Mouse (Mus musculus): ENCODE results near the gene D10Jhu81e. TPM values are rescaled to one million over a fixed set of nuclear protein-coding genes. Genes with fewer than 3 reads are reported as not detected.

D10Jhu81e gene
- polyA plus RNA-seq, 1 experiment from 2014 or later: 24.3 TPM

DNA sequence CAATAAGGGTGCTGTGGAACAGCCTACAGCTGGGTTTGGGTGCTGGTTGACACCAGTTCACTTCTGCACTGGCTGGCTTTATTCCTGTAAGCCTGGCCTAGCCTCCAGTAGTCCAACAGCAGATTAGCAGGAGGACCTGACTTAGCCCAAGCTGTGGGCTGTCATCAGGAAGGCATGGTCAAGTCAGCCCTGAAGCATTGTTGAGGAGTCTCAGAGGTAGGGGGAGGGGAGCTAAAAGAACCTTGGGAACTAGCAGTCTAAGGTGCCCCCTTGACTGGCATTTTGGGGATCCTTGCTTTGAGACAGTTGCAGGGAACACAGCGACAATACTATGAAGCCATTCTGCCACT lies 29.4 kb downstream of the D10Jhu81e start:
- DNase-seq (ENCODE audit: low spot score) (no peak), ATAC-seq (replicated peaks; ENCODE audit: low FRiP score) (no peak)
- Histone ChIP-seq H3K4me2 (no peak overlapping the region), H3K36me3 (ENCODE audit: control insufficient read depth, insufficient read depth, low read length) (no peaks in the 10 kb centered on the region), H3K9me3 (ENCODE audit: control insufficient read depth, low read length) (no peaks in the 10 kb centered on the region), H3K9ac (ENCODE audit: low read depth, low read length) (no peak overlapping the region), H3K4me1 (replicated peaks; ENCODE audit: control insufficient read depth, insufficient read depth, low read length) (peaks cover 10% of the 10 kb centered on the region), H3K27ac (ENCODE audit: low read depth, low read length) (no peak overlapping the region), H3K27me3 (replicated peaks; ENCODE audit: control insufficient read depth, insufficient read depth, low read length) (no peaks in the 10 kb centered on the region), H3K4me3 (ENCODE audit: low read depth, low read length) (no peak overlapping the region)
- 75% methylated on average over 1 of the region's 1 CpGs for WGBS

DNA sequence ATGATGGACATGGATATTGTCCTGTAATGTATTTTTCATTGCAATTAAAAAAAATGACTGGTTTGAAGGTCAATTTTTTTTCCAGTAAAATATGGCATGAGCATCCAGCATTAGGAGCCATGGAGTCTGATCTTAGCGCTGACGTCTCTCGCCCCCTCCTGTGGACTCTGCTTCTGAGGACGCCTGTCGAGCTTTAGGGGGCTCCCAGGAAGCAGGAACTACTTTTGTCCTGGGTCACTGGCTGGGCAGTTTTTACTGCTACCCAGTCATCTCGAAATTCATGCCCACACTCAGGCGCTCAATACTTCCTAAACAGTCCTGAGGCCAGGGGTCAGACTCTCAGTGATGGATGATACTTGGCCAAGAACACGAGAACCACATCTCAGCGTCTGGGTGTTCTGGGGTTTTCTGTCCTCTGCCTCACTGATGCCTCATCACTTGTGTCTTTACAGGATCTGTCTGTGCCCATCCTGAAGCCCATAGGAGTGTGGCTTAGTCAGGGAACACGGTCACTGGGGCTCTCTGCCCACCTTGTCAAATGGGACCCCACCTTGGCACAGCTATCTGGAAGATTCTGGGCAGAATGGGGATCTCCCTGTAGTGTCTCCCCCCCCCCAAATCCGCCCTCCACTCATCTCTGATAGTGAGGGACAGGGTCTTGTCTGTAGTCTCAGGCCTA lies 29.9 kb downstream of the D10Jhu81e start:
- no peaks in the 10 kb centered on the region for H3K36me3 ChIP-seq (ENCODE audit: control insufficient read depth, insufficient read depth, low read length)
- no peak overlapping the region for H3K4me2 ChIP-seq
- H3K9me3 ChIP-seq (ENCODE audit: control insufficient read depth, low read length): no peaks in the 10 kb centered on the region
- ATAC-seq (replicated peaks; ENCODE audit: low FRiP score) (no peak), DNase-seq (ENCODE audit: low spot score) (no peak)
- no peak overlapping the region for H3K27ac ChIP-seq (ENCODE audit: low read depth, low read length)
- H3K9ac ChIP-seq (ENCODE audit: low read depth, low read length): no peak overlapping the region
- H3K27me3 ChIP-seq (replicated peaks; ENCODE audit: control insufficient read depth, insufficient read depth, low read length): no peaks in the 10 kb centered on the region
- WGBS: 65% methylated on average over 11 of the region's 11 CpGs
- peaks cover 15% of the 10 kb centered on the region for H3K4me1 ChIP-seq (replicated peaks; ENCODE audit: control insufficient read depth, insufficient read depth, low read length)
- no peak overlapping the region for H3K4me3 ChIP-seq (ENCODE audit: low read depth, low read length)

GRCm38 (mm10) chr10:78138812-78139523 lies 30.6 kb downstream of the D10Jhu81e start:
- no peak for DNase-seq (ENCODE audit: low spot score)
- ATAC-seq (replicated peaks; ENCODE audit: low FRiP score): no peak
- Histone ChIP-seq H3K27ac (ENCODE audit: low read depth, low read length) (peak overlapping the region; percentile 61), H3K36me3 (ENCODE audit: control insufficient read depth, insufficient read depth, low read length) (no peaks in the 10 kb centered on the region), H3K4me3 (ENCODE audit: low read depth, low read length) (no peak overlapping the region), H3K9ac (ENCODE audit: low read depth, low read length) (no peak overlapping the region), H3K4me1 (replicated peaks; ENCODE audit: control insufficient read depth, insufficient read depth, low read length) (peaks cover 20% of the 10 kb centered on the region), H3K9me3 (ENCODE audit: control insufficient read depth, low read length) (no peaks in the 10 kb centered on the region), H3K27me3 (replicated peaks; ENCODE audit: control insufficient read depth, insufficient read depth, low read length) (no peaks in the 10 kb centered on the region), H3K4me2 (no peak overlapping the region)
- WGBS: 52% methylated on average over 14 of the region's 14 CpGs

GRCm38 (mm10) chr10:78137191-78137590 lies 32.4 kb downstream of the D10Jhu81e start:
- DNase-seq (ENCODE audit: low spot score): no peak
- no peak for ATAC-seq (replicated peaks; ENCODE audit: low FRiP score)
- WGBS: 77% methylated on average over 3 of the region's 3 CpGs
- Histone ChIP-seq H3K4me1 (replicated peaks; ENCODE audit: control insufficient read depth, insufficient read depth, low read length) (peaks cover 20% of the 10 kb centered on the region), H3K9me3 (ENCODE audit: control insufficient read depth, low read length) (no peaks in the 10 kb centered on the region), H3K4me2 (no peak overlapping the region), H3K9ac (ENCODE audit: low read depth, low read length) (no peak overlapping the region), H3K27ac (ENCODE audit: low read depth, low read length) (no peak overlapping the region), H3K27me3 (replicated peaks; ENCODE audit: control insufficient read depth, insufficient read depth, low read length) (no peaks in the 10 kb centered on the region), H3K36me3 (ENCODE audit: control insufficient read depth, insufficient read depth, low read length) (no peaks in the 10 kb centered on the region), H3K4me3 (ENCODE audit: low read depth, low read length) (no peak overlapping the region)

DNA sequence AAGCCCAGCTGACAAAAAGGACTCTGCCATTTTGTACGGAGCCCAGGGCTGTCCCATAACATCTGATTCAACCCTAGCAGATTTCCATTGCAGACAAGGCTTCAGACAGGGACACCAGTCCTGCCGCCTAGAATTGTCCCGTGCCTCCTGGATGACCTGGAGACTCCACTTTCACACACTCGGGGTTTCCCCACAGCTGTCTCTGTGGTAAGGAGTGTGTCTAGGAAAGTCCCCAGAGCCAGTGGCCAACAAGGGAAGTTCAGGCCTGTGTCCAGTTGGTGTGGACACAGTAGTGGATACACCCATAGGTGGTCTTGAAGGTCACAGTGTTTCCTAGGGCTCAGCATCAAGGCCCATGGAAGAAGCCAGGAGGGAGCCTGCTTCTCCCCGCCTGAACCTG lies 33.6 kb downstream of the D10Jhu81e start:
- Histone ChIP-seq H3K9ac (ENCODE audit: low read depth, low read length) (no peak overlapping the region), H3K4me1 (replicated peaks; ENCODE audit: control insufficient read depth, insufficient read depth, low read length) (peaks cover 20% of the 10 kb centered on the region), H3K9me3 (ENCODE audit: control insufficient read depth, low read length) (no peaks in the 10 kb centered on the region), H3K4me3 (ENCODE audit: low read depth, low read length) (no peak overlapping the region), H3K27me3 (replicated peaks; ENCODE audit: control insufficient read depth, insufficient read depth, low read length) (no peaks in the 10 kb centered on the region), H3K36me3 (ENCODE audit: control insufficient read depth, insufficient read depth, low read length) (no peaks in the 10 kb centered on the region), H3K4me2 (no peak overlapping the region; the same call in 1 of the 2 replicates), H3K27ac (ENCODE audit: low read depth, low read length) (no peak overlapping the region; the same call in 1 of the 2 replicates)
- ATAC-seq (replicated peaks; ENCODE audit: low FRiP score) (peak; percentile 18; the same call in 1 of the 2 replicates), DNase-seq (ENCODE audit: low spot score) (no peak)
- WGBS: 76% methylated on average over 5 of the region's 5 CpGs

GRCm38 (mm10) chr10:78134975-78135798 lies 34.4 kb downstream of the D10Jhu81e start:
- WGBS: 10% methylated on average over 14 of the region's 14 CpGs
- H3K27me3 ChIP-seq (replicated peaks; ENCODE audit: control insufficient read depth, insufficient read depth, low read length): no peaks in the 10 kb centered on the region
- no peak overlapping the region for H3K4me3 ChIP-seq (ENCODE audit: low read depth, low read length)
- H3K36me3 ChIP-seq (ENCODE audit: control insufficient read depth, insufficient read depth, low read length): no peaks in the 10 kb centered on the region
- H3K9ac ChIP-seq (ENCODE audit: low read depth, low read length): no peak overlapping the region
- DNase-seq (ENCODE audit: low spot score): peak; percentile 64
- peak overlapping the region; percentile 28; the same call in 1 of the 2 replicates for H3K27ac ChIP-seq (ENCODE audit: low read depth, low read length)
- H3K4me1 ChIP-seq (replicated peaks; ENCODE audit: control insufficient read depth, insufficient read depth, low read length): peaks cover 20% of the 10 kb centered on the region
- peak overlapping the region; percentile 33 for H3K4me2 ChIP-seq
- ATAC-seq (replicated peaks; ENCODE audit: low FRiP score): peak; percentile 65
- H3K9me3 ChIP-seq (ENCODE audit: control insufficient read depth, low read length): no peaks in the 10 kb centered on the region

DNA sequence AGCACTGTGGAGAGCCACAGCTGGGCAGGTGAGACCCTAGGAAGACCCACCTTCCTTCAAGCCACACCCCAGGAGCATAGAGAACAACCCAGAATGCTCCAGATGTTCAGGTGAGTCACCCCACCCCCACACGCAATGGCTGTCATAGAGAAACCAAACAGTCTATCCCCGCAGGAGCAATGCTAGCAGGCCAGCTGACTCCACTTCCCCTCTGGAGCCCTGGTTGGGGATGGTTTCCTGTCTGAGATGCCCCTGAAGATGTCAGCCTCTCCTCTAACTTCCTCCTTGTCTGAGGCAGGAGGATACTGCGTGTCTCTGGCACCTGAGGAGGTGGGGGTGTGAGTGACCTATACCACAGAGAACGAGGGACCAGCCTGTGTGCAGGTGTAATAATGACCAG lies 35.2 kb downstream of the D10Jhu81e start:
- WGBS: 36% methylated on average over 4 of the region's 4 CpGs
- no peak overlapping the region for H3K27ac ChIP-seq (ENCODE audit: low read depth, low read length)
- H3K36me3 ChIP-seq (ENCODE audit: control insufficient read depth, insufficient read depth, low read length): no peaks in the 10 kb centered on the region
- DNase-seq (ENCODE audit: low spot score): no peak
- no peak overlapping the region for H3K9ac ChIP-seq (ENCODE audit: low read depth, low read length)
- 0 out of 2 replicates have a peak, but pooled peaks cover 3% of the 10 kb centered on the region for H3K27me3 ChIP-seq (replicated peaks; ENCODE audit: control insufficient read depth, insufficient read depth, low read length)
- no peak overlapping the region for H3K4me3 ChIP-seq (ENCODE audit: low read depth, low read length)
- no peak overlapping the region; the same call in 1 of the 2 replicates for H3K4me2 ChIP-seq
- peaks cover 20% of the 10 kb centered on the region for H3K4me1 ChIP-seq (replicated peaks; ENCODE audit: control insufficient read depth, insufficient read depth, low read length)
- no peak for ATAC-seq (replicated peaks; ENCODE audit: low FRiP score)
- H3K9me3 ChIP-seq (ENCODE audit: control insufficient read depth, low read length): no peaks in the 10 kb centered on the region

GRCm38 (mm10) chr10:78129998-78130397 lies 39.6 kb downstream of the D10Jhu81e start:
- Histone ChIP-seq H3K9me3 (ENCODE audit: control insufficient read depth, low read length) (no peaks in the 10 kb centered on the region), H3K9ac (ENCODE audit: low read depth, low read length) (no peak overlapping the region), H3K27ac (ENCODE audit: low read depth, low read length) (no peak overlapping the region), H3K4me1 (replicated peaks; ENCODE audit: control insufficient read depth, insufficient read depth, low read length) (peaks cover 12% of the 10 kb centered on the region), H3K27me3 (replicated peaks; ENCODE audit: control insufficient read depth, insufficient read depth, low read length) (0 out of 2 replicates have a peak, but pooled peaks cover 3% of the 10 kb centered on the region), H3K36me3 (ENCODE audit: control insufficient read depth, insufficient read depth, low read length) (no peaks in the 10 kb centered on the region), H3K4me3 (ENCODE audit: low read depth, low read length) (no peak overlapping the region), H3K4me2 (no peak overlapping the region)
- WGBS: 66% methylated on average over 4 of the region's 4 CpGs
- ATAC-seq (replicated peaks; ENCODE audit: low FRiP score) (no peak), DNase-seq (ENCODE audit: low spot score) (no peak)
